ENCODE assay signal across 8 mouse cellular contexts in the genomic region with DNA sequence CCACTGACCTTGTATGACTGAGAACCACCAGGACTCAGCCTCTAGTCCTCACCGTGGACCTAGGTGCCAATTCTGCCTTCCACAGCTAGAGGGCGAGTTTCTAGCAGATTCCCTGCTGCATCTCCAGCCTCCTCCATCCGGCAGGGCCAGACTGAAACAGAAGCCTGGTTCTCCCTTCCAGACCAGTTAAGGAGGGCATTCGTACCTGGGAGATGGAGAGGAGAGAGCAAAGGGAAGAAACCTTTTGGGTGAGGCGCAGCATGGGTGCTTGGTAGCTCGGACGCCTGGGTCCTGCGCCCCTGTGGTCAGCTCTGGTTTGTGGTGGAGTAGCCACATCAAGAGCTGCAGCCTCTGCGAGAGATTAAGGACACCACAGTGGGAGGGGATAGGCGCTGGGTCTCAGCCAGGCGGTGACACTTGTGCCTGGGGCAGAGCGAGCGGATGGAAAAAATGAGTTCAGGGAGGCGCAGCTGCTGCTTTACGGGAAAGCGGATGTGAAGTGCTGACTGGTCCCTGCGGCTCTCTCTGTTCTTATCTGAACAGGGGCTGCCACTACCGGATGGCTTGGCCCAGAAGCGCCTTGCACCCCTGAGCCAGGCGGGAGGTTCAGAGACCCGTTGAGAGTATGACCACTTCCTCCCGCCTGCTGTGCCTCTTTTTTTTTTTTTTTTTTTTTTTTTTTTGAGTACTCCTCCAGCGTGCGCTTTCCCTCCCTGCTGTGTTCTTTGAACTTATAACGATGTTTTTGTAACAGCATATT. TPM values are rescaled to one million over a fixed set of nuclear protein-coding genes. Genes with fewer than 3 reads are reported as not detected.
DNase-seq lines count a peak whose midpoint lies in the region; ATAC-seq lines count a peak whose summit lies in the region.

No protein-coding gene starts in this region.

- DNase-seq in adrenal gland, postnatal 14 days, result peak; percentile 92
- peak; percentile 89 for DNase-seq in embryonic facial prominence, embryonic 11.5 days (ENCODE audit: low spot score)
- peak; percentile 99 for DNase-seq in heart, adult 11 months
- DNase-seq in kidney, adult 11 months, result peak; percentile 45
- DNase-seq in left cerebral cortex, postnatal 4 days, result peak; percentile 86
- DNase-seq in midbrain, embryonic 11.5 days (ENCODE audit: low spot score, missing footprints), result peak; percentile 97
- peak; percentile 74 for DNase-seq in right cerebral cortex, postnatal 4 days
- peak; percentile 64 for DNase-seq in yolk sac, embryonic 10.5 days (ENCODE audit: low spot score)

- ATAC-seq in embryonic facial prominence, embryonic 11.5 days (replicated peaks; ENCODE audit: insufficient number of reproducible peaks, low FRiP score, low TSS enrichment, low read depth), result peak; percentile 87
- peak; percentile 94 for ATAC-seq in midbrain, embryonic 11.5 days (ENCODE audit: low FRiP score)

- no peaks in the 10 kb centered on the region for H3K27me3 ChIP-seq in embryonic facial prominence, embryonic 11.5 days (ENCODE audit: control insufficient read depth, insufficient read depth, low read length)
- no peaks in the 10 kb centered on the region for H3K27me3 ChIP-seq in midbrain, embryonic 11.5 days (ENCODE audit: control insufficient read depth, insufficient read depth, low read length)

- WGBS in embryonic facial prominence, embryonic 11.5 days, result under 1% methylated on average over 25 of the region's 25 CpGs
- WGBS in midbrain, embryonic 11.5 days, result under 1% methylated on average over 25 of the region's 25 CpGs

- peak overlapping the region; percentile 53 for H3K4me2 ChIP-seq in embryonic facial prominence, embryonic 11.5 days (ENCODE audit: low read depth, low read length)
- H3K4me2 ChIP-seq in midbrain, embryonic 11.5 days, result peak overlapping the region; percentile 74

- no peaks in the 10 kb centered on the region for H3K36me3 ChIP-seq in embryonic facial prominence, embryonic 11.5 days (replicated peaks; ENCODE audit: control insufficient read depth, insufficient read depth, low read depth, low read length)
- no peaks in the 10 kb centered on the region for H3K36me3 ChIP-seq in midbrain, embryonic 11.5 days (ENCODE audit: control insufficient read depth, insufficient read depth, low read length)

- intact Hi-C loops in left cerebral cortex, postnatal 4 days (cut with DNase I), result no loop called here

- peak overlapping the region; percentile 33 for H3K4me3 ChIP-seq in embryonic facial prominence, embryonic 11.5 days (ENCODE audit: low read depth, low read length)
- peak overlapping the region; percentile 35 for H3K4me3 ChIP-seq in midbrain, embryonic 11.5 days (ENCODE audit: low read depth, low read length)

- H3K4me1 ChIP-seq in embryonic facial prominence, embryonic 11.5 days (ENCODE audit: control insufficient read depth, insufficient read depth, low read length), result no peaks in the 10 kb centered on the region
- H3K4me1 ChIP-seq in midbrain, embryonic 11.5 days (ENCODE audit: control insufficient read depth, insufficient read depth, low read length), result no peaks in the 10 kb centered on the region

- H3K9ac ChIP-seq in embryonic facial prominence, embryonic 11.5 days (replicated peaks; ENCODE audit: low read length), result peak overlapping the region; percentile 23
- peak overlapping the region; percentile 64 for H3K9ac ChIP-seq in midbrain, embryonic 11.5 days (ENCODE audit: low read length)

- H3K9me3 ChIP-seq in embryonic facial prominence, embryonic 11.5 days (replicated peaks; ENCODE audit: control insufficient read depth, low read length), result no peaks in the 10 kb centered on the region
- no peaks in the 10 kb centered on the region for H3K9me3 ChIP-seq in midbrain, embryonic 11.5 days (ENCODE audit: control insufficient read depth, low read length)

- 0 out of 2 replicates have a peak overlapping the region, but pooled peaks have one; percentile 25 for H3K27ac ChIP-seq in embryonic facial prominence, embryonic 11.5 days (replicated peaks; ENCODE audit: low read depth, low read length)
- peak overlapping the region; percentile 41; the same call in 1 of the 2 replicates for H3K27ac ChIP-seq in midbrain, embryonic 11.5 days (ENCODE audit: low read depth, low read length)

RNA-seq across cellular contexts. Expression of a gene that starts 14.9 kb away (rescaled TPM):
- total RNA-seq in adrenal gland, postnatal 14 days (2021), result not detected in 2 replicates
- polyA plus RNA-seq in embryonic facial prominence, embryonic 11.5 days (2014; fragmentation: Nextera tagmentation; extraction: Ambion mirVana), result not detected in 2 replicates
- total RNA-seq in left cerebral cortex, postnatal 4 days (2021), result 1 to 10 TPM; 1.1 to 1.3 TPM
- not detected in 2 replicates for polyA plus RNA-seq in midbrain, embryonic 11.5 days (2014; fragmentation: Nextera tagmentation; extraction: Ambion mirVana)

RNA-seq across cellular contexts. Expression of a gene that starts 17.2 kb away (rescaled TPM):
- 0.30 TPM in 1 of 2 replicates, not detected in the other for total RNA-seq in adrenal gland, postnatal 14 days (2021)
- not detected in 2 replicates for polyA plus RNA-seq in embryonic facial prominence, embryonic 11.5 days (2014; fragmentation: Nextera tagmentation; extraction: Ambion mirVana)
- under 1 TPM in 1 of 2 experiments, not detected in 1; 0.30 TPM for total RNA-seq in left cerebral cortex, postnatal 4 days (2021)
- polyA plus RNA-seq in midbrain, embryonic 11.5 days (2014; fragmentation: Nextera tagmentation; extraction: Ambion mirVana), result 0.29 TPM in 1 of 2 replicates, not detected in the other

RNA-seq across cellular contexts. Expression of a gene that starts 44.9 kb away (rescaled TPM):
- 0.11 and 0.19 TPM in 2 replicates for total RNA-seq in adrenal gland, postnatal 14 days (2021)
- not detected in 2 replicates for polyA plus RNA-seq in embryonic facial prominence, embryonic 11.5 days (2014; fragmentation: Nextera tagmentation; extraction: Ambion mirVana)
- under 1 TPM in 1 of 2 experiments, not detected in 1; 0.04 TPM for total RNA-seq in left cerebral cortex, postnatal 4 days (2021)
- polyA plus RNA-seq in midbrain, embryonic 11.5 days (2014; fragmentation: Nextera tagmentation; extraction: Ambion mirVana), result not detected in 2 replicates

Comparison
In these comparisons a context has a peak if more than half of its experiments do, and no peak if none do; other contexts are left out.
1. Peak in every context shown above with its lines: DNase-seq, ATAC-seq, H3K4me3 ChIP-seq and H3K27ac ChIP-seq.
2. DNase-seq: peak in every context shown above with its lines; median percentile 99 in heart, adult 11 months; 97 in midbrain, embryonic 11.5 days; 92 in adrenal gland, postnatal 14 days; 89 in embryonic facial prominence, embryonic 11.5 days; 86 in left cerebral cortex, postnatal 4 days; 74 in right cerebral cortex, postnatal 4 days; 64 in yolk sac, embryonic 10.5 days; 45 in kidney, adult 11 months.